Mouse (Mus musculus) midbrain, embryonic 14.5 days (tissue): ENCODE data around the gene Scel. TPM values are rescaled to one million over a fixed set of nuclear protein-coding genes. Genes with fewer than 3 reads are reported as not detected.

Experiments used
- ATAC-seq: fragments of 200-750 bp; cut with Nextera tagmentation; 2 replicates; pipeline ENCODE4 v1.8.0; 2017; ENCODE audit warnings: moderate number of reproducible peaks, moderate library complexity; ENCODE audit not compliant: low FRiP score, low TSS enrichment
- DNase-seq: peaks from one replicate; pipeline ENCODE4 v3.0.0-alpha.2; 2015
- H3K27ac ChIP-seq: fragments of 300-500 bp; sonication (generic); replicated peaks from 2 replicates; pipeline ENCODE4 v1.5.1; 2014; ENCODE audit warnings: mild to moderate bottlenecking, low read depth, low read length, moderate library complexity
- H3K27me3 ChIP-seq: fragments of 300-500 bp; sonication (generic); 2 replicates; pipeline ENCODE4 v1.6.1; 2014; ENCODE audit warnings: low read length, control low read depth, mixed read lengths; ENCODE audit not compliant: control insufficient read depth, insufficient read depth
- H3K36me3 ChIP-seq: fragments of 300-500 bp; sonication (generic); 2 replicates; pipeline ENCODE4 v1.6.1; 2014; ENCODE audit warnings: low read length, control low read depth; ENCODE audit not compliant: control insufficient read depth, insufficient read depth
- H3K4me1 ChIP-seq: fragments of 300-500 bp; sonication (generic); 2 replicates; pipeline ENCODE4 v1.6.1; 2014; ENCODE audit warnings: mild to moderate bottlenecking, antibody characterized with exemption, low read length, control low read depth; ENCODE audit not compliant: control insufficient read depth, insufficient read depth
- H3K4me2 ChIP-seq: fragments of 300-500 bp; sonication (generic); 2 replicates; pipeline ENCODE4 v1.6.1; 2014; ENCODE audit warnings: mild to moderate bottlenecking, low read length, moderate library complexity
- H3K4me3 ChIP-seq: fragments of 300-500 bp; sonication (generic); replicated peaks from 2 replicates; pipeline ENCODE4 v1.5.1; 2014; ENCODE audit warnings: low read depth, low read length
- H3K9ac ChIP-seq: fragments of 300-500 bp; sonication (generic); replicated peaks from 2 replicates; pipeline ENCODE4 v1.6.1; 2014; ENCODE audit warnings: mild to moderate bottlenecking, low read length, moderate library complexity
- H3K9me3 ChIP-seq: fragments of 300-500 bp; sonication (generic); 2 replicates; pipeline ENCODE4 v1.6.1; 2016; ENCODE audit warnings: low read length, control low read depth, mixed read lengths; ENCODE audit not compliant: control insufficient read depth
- WGBS: fragments of 180-500 bp; shearing (Covaris S2); extraction: QIAGEN DNeasy Blood & Tissue Kit; methylation state at CpG from one replicate; pipeline ENCODE4 v1.1.7; 2014; 5-methylcytosine and 5-hydroxymethylcytosine counted together
- polyA plus RNA-seq: library from polyadenylated mRNA; unstranded; fragments of >200 nt; fragmentation: Nextera tagmentation; extraction: Ambion mirVana; gene quantifications from 2 replicates; pipeline ENCODE4 v1.2.1, GENCODE M21; 2014

Scel gene
- polyA plus RNA-seq, 1 experiment from 2014 or later: 0.20 TPM

GRCm38 (mm10) chr14:103568433-103568832 is 55.3 kb downstream of the Scel start:
- Histone ChIP-seq H3K9ac (no peak overlapping the region), H3K9me3 (no peaks in the 10 kb centered on the region), H3K36me3 (no peaks in the 10 kb centered on the region), H3K4me2 (no peak overlapping the region), H3K4me3 (no peak overlapping the region), H3K27ac (no peak overlapping the region), H3K4me1 (no peaks in the 10 kb centered on the region), H3K27me3 (no peaks in the 10 kb centered on the region)
- ATAC-seq (no peak), DNase-seq (no peak)
- WGBS: 88% methylated on average over 2 of the region's 2 CpGs

- Histone ChIP-seq H3K36me3 (no peaks in the 10 kb centered on the region), H3K4me2 (no peak overlapping the region), H3K27ac (no peak overlapping the region), H3K4me3 (no peak overlapping the region), H3K9me3 (no peaks in the 10 kb centered on the region), H3K4me1 (no peaks in the 10 kb centered on the region), H3K27me3 (no peaks in the 10 kb centered on the region), H3K9ac (no peak overlapping the region)
- WGBS: 88% methylated on average over 13 of the region's 13 CpGs
- ATAC-seq: no peak
- DNase-seq: no peak
Measured at GRCm38 (mm10) chr14:103571598-103572320, 58.6 kb downstream of the Scel start.

- no peak overlapping the region for H3K9ac ChIP-seq
- H3K36me3 ChIP-seq: no peaks in the 10 kb centered on the region
- H3K27me3 ChIP-seq: no peaks in the 10 kb centered on the region
- ATAC-seq: no peak
- WGBS: 91% methylated on average over 7 of the region's 7 CpGs
- H3K4me2 ChIP-seq: no peak overlapping the region
- no peaks in the 10 kb centered on the region for H3K4me1 ChIP-seq
- H3K27ac ChIP-seq: no peak overlapping the region
- H3K9me3 ChIP-seq: no peaks in the 10 kb centered on the region
- no peak overlapping the region for H3K4me3 ChIP-seq
- DNase-seq: no peak
Measured at GRCm38 (mm10) chr14:103575854-103576253, 62.7 kb downstream of the Scel start.

GRCm38 (mm10) chr14:103577011-103577410 is 63.9 kb downstream of the Scel start:
- DNase-seq (no peak), ATAC-seq (no peak)
- Histone ChIP-seq H3K4me3 (no peak overlapping the region), H3K9ac (no peak overlapping the region), H3K4me1 (no peaks in the 10 kb centered on the region), H3K9me3 (no peaks in the 10 kb centered on the region), H3K27me3 (no peaks in the 10 kb centered on the region), H3K4me2 (no peak overlapping the region), H3K27ac (no peak overlapping the region), H3K36me3 (no peaks in the 10 kb centered on the region)

GRCm38 (mm10) chr14:103586662-103587061 is 73.5 kb downstream of the Scel start:
- 72% methylated on average over 4 of the region's 4 CpGs for WGBS
- no peak for ATAC-seq
- Histone ChIP-seq H3K9me3 (no peaks in the 10 kb centered on the region), H3K4me3 (no peak overlapping the region), H3K36me3 (no peaks in the 10 kb centered on the region), H3K4me2 (no peak overlapping the region), H3K9ac (no peak overlapping the region), H3K4me1 (no peaks in the 10 kb centered on the region), H3K27me3 (no peaks in the 10 kb centered on the region), H3K27ac (no peak overlapping the region)
- no peak for DNase-seq

GRCm38 (mm10) chr14:103587208-103587900 is 74.2 kb downstream of the Scel start:
- Histone ChIP-seq H3K4me1 (no peaks in the 10 kb centered on the region), H3K36me3 (no peaks in the 10 kb centered on the region), H3K9me3 (no peaks in the 10 kb centered on the region), H3K27me3 (no peaks in the 10 kb centered on the region), H3K27ac (no peak overlapping the region), H3K4me3 (no peak overlapping the region), H3K9ac (no peak overlapping the region), H3K4me2 (no peak overlapping the region)
- WGBS: 74% methylated on average over 10 of the region's 10 CpGs
- ATAC-seq (no peak), DNase-seq (no peak)

- H3K4me2 ChIP-seq: no peak overlapping the region
- H3K9ac ChIP-seq: no peak overlapping the region
- no peaks in the 10 kb centered on the region for H3K9me3 ChIP-seq
- no peaks in the 10 kb centered on the region for H3K4me1 ChIP-seq
- DNase-seq (peak; percentile 55), ATAC-seq (0 out of 2 replicates have a peak, but pooled peaks have one; percentile 50)
- no peaks in the 10 kb centered on the region for H3K27me3 ChIP-seq
- 76% methylated on average over 7 of the region's 7 CpGs for WGBS
- no peak overlapping the region for H3K27ac ChIP-seq
- H3K4me3 ChIP-seq: no peak overlapping the region
- H3K36me3 ChIP-seq: no peaks in the 10 kb centered on the region
Measured at GRCm38 (mm10) chr14:103589819-103590218, 76.7 kb downstream of the Scel start.

- Histone ChIP-seq H3K4me3 (no peak overlapping the region), H3K4me2 (no peak overlapping the region), H3K27me3 (no peaks in the 10 kb centered on the region), H3K27ac (no peak overlapping the region), H3K9me3 (no peaks in the 10 kb centered on the region), H3K36me3 (no peaks in the 10 kb centered on the region), H3K9ac (no peak overlapping the region), H3K4me1 (no peaks in the 10 kb centered on the region)
- DNase-seq: no peak
- no peak for ATAC-seq
- WGBS: 69% methylated on average over 5 of the region's 5 CpGs
Measured at GRCm38 (mm10) chr14:103595870-103596269, 82.7 kb downstream of the Scel start.

GRCm38 (mm10) chr14:103608063-103608462 is 94.9 kb downstream of the Scel start:
- Histone ChIP-seq H3K27ac (no peak overlapping the region), H3K9me3 (no peaks in the 10 kb centered on the region), H3K36me3 (no peaks in the 10 kb centered on the region), H3K27me3 (no peaks in the 10 kb centered on the region), H3K4me3 (no peak overlapping the region), H3K9ac (no peak overlapping the region), H3K4me1 (no peaks in the 10 kb centered on the region), H3K4me2 (no peak overlapping the region)
- DNase-seq (no peak), ATAC-seq (no peak)
- 88% methylated on average over 8 of the region's 8 CpGs for WGBS
